Mouse (Mus musculus): ENCODE results near the gene Gbp10.
"Not testable (repeated sequence)": the region's sequence is repeated elsewhere in the genome, so short reads cannot be mapped to it uniquely, and the experiment has no call there.

Gene Gbp10

GRCm38 (mm10) chr5:105239483-105240047, at the start of gene Gbp10:
Gbp10 (minus strand) TSS chr5:105239533.
- not testable (repeated sequence) for DNase-seq

GRCm38 (mm10) chr5:105260673-105261072, 21.3 kb upstream of the Gbp10 start:
- not testable (repeated sequence) for DNase-seq

- DNase-seq: no peak
Observed at GRCm38 (mm10) chr5:105252491-105252890, 13.2 kb upstream of the Gbp10 start.

- not testable (repeated sequence) for DNase-seq
Observed at GRCm38 (mm10) chr5:105244741-105245140, 5.4 kb upstream of the Gbp10 start.

GRCm38 (mm10) chr5:105240982-105241381, 1.6 kb upstream of the Gbp10 start:
- DNase-seq: not testable (repeated sequence)

- not testable (repeated sequence) for DNase-seq
Observed at GRCm38 (mm10) chr5:105238402-105238801, 931 bp downstream of the Gbp10 start.

GRCm38 (mm10) chr5:105236040-105236439, 3.3 kb downstream of the Gbp10 start:
- DNase-seq: not testable (repeated sequence)

- DNase-seq: not testable (repeated sequence)
Observed at GRCm38 (mm10) chr5:105208957-105209356, 30.4 kb downstream of the Gbp10 start.

- DNase-seq: not testable (repeated sequence)
Observed at GRCm38 (mm10) chr5:105200791-105201355, 38.5 kb downstream of the Gbp10 start.

- DNase-seq: not testable (repeated sequence)
Observed at GRCm38 (mm10) chr5:105199149-105199548, 40.2 kb downstream of the Gbp10 start.

GRCm38 (mm10) chr5:105197915-105198560, 41.3 kb downstream of the Gbp10 start:
- DNase-seq: not testable (repeated sequence)

- DNase-seq: not testable (repeated sequence)
Observed at GRCm38 (mm10) chr5:105196308-105196707, 43.0 kb downstream of the Gbp10 start.

- not testable (repeated sequence) for DNase-seq
Observed at GRCm38 (mm10) chr5:105192536-105192935, 46.8 kb downstream of the Gbp10 start.

GRCm38 (mm10) chr5:105181446-105181845, 57.9 kb downstream of the Gbp10 start:
- no peak for DNase-seq
